Mouse (Mus musculus) lung, postnatal 0 days (tissue): ENCODE measurements around the gene Usp21.

Source experiments
- CTCF ChIP-seq: IDR thresholded peaks from 2 replicates; pipeline ENCODE4 v1.5.1; 2016; ENCODE audit warnings: antibody characterized with exemption, mild to moderate bottlenecking
- EP300 ChIP-seq: IDR thresholded peaks from 2 replicates; pipeline ENCODE4 v1.6.1; 2016; ENCODE audit warnings: antibody characterized with exemption, mild to moderate bottlenecking, control low read depth

DNA sequence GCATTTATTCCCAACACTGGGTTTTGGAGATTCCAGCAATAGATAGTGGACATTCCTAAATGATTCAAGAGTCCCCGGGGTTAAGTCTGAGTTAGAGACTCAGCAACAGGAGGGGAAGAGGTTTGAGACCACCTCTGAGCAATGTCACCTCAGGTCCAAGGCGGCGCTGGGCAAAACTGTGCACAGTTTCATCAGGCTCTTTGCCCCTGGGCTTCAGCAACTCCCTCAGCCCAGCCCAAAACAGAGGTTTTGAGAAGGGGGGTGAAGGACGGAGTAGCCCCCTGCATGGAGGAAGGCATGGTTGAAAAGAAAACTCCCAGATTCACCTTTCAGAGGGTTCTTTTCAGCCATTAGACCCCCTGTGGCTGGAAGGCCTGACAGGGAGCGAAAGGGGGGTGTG lies 8.1 kb downstream of the Usp21 start:
- no peak for TF ChIP-seq CTCF
- TF ChIP-seq EP300: no peak
